Mouse (Mus musculus) CD4-positive helper T cell, adult 2 months (primary cell): Measurements from ENCODE around the gene Ssbp1.

ENCODE experiments used
- DNase-seq: peaks from one replicate; pipeline ENCODE4 v3.0.0-alpha.2; 2012; ENCODE audit warnings: low read depth, missing footprints, low spot score

Gene Ssbp1

DNA sequence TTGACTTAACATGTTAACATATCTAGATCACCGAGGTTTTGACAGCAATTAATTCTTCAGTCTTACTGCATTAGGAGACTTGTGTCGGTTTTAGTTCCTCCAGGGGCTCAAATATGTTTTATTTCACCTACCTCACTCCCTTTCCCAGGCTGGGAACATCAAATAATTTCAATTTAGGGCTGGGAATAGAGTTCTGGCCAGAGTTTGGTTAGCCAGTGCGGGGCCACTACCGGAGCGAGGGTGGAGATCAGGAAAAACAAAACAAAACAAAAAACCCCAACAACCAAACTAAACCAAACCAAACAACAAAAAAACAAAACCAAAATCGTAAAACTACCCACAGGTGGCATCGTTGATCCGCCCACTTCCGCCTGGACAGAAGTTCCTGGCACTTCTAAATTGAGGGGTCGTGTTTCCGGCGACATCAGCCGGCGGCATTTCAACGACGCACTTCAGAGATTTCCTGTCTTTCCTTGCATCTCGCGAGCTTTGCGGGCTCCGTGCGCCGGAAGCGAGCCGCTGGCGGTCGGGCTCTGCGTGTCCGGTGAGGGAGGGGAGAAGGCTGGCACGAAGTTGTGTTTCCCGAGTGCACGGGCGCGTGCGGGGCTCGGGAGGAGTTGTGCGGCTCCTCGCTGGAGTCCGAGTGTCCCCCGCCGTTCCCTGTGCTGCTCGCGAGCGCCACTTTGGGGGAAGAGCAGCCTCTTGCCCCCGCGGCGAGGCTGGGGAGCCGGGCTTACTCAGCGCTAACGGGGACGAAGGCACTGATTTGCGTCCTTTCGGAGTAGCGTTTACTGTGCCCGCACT, at the start of gene Ssbp1:
Gene Ssbp1 (plus strand): TSS at position 437 of the 804 bp plus-strand sequence.
- peak; percentile 96 for DNase-seq

GRCm38 (mm10) chr6:40423013-40423412, 48.1 kb upstream of the Ssbp1 start:
- DNase-seq, result no peak

- DNase-seq, result peak; percentile 63
Observed at GRCm38 (mm10) chr6:40423774-40424173, 47.4 kb upstream of the Ssbp1 start.

DNA sequence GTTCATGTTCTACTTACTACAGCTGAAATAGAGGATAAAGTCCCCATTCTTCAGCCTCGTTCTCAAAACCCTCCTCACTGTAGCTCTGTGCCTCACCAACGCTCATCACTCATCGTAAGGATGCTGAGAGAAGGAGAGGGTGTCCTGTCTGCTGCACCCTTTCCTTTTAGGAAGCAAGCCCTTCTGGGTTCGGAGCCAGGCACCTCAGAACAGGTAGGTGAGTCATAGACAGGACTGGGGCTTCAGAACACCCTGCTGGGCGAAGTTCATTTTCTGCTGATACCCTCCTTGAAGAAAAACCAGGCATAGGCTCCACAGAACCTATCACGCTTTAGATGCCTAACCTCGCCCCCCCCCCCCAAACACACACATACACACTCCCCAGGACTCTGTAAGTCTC, 43.7 kb upstream of the Ssbp1 start:
- no peak for DNase-seq

- DNase-seq, result no peak
Observed at GRCm38 (mm10) chr6:40428696-40429095, 42.5 kb upstream of the Ssbp1 start.

- DNase-seq, result no peak
Observed at GRCm38 (mm10) chr6:40429521-40429931, 41.6 kb upstream of the Ssbp1 start.

DNA sequence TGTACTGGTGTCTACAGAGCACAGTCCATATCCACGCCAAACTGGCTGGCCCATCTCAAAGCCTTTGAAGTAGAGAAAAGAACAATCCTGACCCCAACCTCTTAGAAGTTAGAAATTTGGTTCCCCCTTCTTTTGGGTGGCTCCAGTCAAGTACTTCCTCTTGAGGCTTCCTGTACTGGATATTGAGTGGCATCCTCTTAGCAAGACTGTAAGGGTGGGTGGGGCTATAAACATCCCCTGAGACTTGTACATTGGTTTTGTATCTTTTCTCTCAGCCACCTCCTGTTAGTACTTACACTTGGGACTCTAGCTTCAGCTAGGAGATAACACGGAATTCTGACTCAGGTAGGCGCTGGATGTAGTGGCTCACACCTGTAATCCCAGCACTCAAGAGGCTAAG, 40.9 kb upstream of the Ssbp1 start:
- DNase-seq, result peak; percentile 10

DNA sequence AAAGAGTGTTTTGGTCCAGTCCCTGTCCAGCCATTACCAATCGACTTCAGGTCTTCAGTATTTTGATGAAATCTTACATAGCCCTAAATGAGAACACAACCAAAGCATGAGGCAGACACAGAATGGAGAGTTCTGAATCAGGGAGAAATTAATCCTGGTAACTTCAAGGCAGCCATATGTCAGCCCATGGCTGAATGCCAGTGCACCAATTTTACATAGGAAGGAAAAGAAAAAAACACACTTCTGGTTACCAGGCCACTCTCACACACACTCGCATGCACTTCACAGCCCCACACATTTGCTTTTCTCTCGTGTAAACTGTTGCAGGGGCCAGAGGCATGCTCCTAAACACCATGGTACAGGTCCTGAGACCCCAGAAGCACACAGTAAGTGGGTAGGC, 40.3 kb upstream of the Ssbp1 start:
- DNase-seq, result no peak

- DNase-seq, result no peak
Observed at GRCm38 (mm10) chr6:40431356-40431755, 39.8 kb upstream of the Ssbp1 start.

DNA sequence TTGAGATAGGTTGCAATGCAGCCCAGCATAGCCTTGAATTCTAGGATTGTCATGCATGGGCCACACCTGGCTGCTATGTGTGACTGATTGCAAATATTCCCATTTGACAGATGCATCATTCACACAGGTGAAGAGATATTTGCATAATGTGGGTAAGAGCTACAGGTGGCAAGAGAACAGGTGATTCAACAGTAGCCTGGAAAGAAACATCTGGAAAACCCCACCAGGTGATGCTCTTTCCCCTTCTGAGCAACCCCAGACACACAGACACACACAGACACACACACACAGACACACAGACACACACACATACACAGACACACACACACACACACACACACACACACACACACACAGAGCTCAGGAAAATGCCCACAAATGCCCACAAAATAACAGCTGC, 39.3 kb upstream of the Ssbp1 start:
- no peak for DNase-seq

GRCm38 (mm10) chr6:40432346-40433275, 38.5 kb upstream of the Ssbp1 start:
- peak; percentile 44 for DNase-seq

DNA sequence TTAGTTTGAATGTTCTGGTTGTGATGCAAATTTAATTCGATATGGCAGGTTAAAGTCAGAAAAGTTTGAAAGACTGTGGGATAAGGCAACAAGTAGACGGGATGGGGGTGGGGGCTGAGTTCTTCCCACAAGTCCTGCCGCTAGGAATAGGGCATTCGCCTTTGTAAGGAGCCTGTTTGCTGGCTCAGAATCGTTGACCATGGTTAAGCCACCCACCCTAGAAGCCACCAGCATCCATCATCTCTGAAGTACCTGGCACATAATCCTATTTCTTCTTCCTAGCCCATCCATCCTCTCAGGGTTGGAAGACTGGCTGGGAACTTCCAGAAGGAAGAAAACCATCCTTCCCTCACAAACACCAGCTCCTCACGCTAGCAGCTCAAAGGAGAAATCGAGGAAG, 36.5 kb upstream of the Ssbp1 start:
- no peak for DNase-seq

- peak; percentile 58 for DNase-seq
Observed at GRCm38 (mm10) chr6:40435151-40436046, 35.8 kb upstream of the Ssbp1 start.

DNA sequence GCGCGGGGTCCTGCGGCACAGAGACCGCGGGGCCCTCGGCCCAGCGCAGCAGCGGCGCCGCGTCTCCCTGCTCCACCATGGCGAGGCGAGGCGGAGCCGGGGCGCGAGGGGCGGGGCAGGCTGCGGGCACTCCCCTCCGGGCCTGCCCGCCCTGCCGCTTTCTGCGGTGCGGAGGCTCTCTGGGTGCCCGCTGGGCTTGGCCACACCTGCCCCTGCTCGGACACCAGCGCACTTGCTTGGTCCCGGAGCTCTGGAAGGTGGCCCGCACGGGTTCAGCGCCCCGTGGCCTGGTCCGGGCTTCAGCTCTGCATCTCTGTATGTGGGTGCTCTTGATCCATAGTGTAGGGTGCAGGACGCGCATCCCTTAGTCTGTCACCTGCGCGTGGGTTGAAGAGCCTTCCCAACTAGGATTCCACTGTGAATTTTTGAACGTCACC, 35.1 kb upstream of the Ssbp1 start, which contains the start of gene E330009J07Rik:
Gene E330009J07Rik (minus strand): TSS at position 89 of the 437 bp plus-strand sequence.
- peak; percentile 82 for DNase-seq

DNA sequence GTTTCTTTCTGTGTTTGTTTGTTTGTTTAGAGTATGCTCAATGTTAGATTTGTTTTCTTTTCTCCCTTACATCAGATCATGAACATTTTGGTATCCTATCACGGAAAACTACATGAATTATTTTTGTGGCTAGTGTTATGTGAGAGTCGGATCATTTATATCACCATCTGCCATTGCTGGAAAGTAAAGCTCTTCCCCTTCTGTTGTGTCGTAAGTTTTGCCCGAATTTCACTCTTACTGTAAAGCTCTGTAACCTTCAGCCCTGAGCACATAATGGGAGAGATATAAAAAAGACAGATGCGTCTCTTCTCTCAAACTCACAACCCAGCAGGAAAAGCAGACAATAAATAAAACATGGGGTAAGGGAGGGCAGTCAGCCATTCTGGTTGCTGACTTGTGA, 32.2 kb upstream of the Ssbp1 start, which contains the start of gene Wee2:
Gene Wee2 (plus strand): TSS at position 153 of the 400 bp plus-strand sequence.
- DNase-seq, result no peak

GRCm38 (mm10) chr6:40439731-40440130, 31.4 kb upstream of the Ssbp1 start:
- peak; percentile 83 for DNase-seq

- no peak for DNase-seq
Observed at GRCm38 (mm10) chr6:40441276-40441675, 29.9 kb upstream of the Ssbp1 start.

GRCm38 (mm10) chr6:40441755-40442154, 29.4 kb upstream of the Ssbp1 start:
- peak; percentile 21 for DNase-seq

GRCm38 (mm10) chr6:40443281-40443928, 27.7 kb upstream of the Ssbp1 start:
- no peak for DNase-seq

- DNase-seq, result no peak
Observed at GRCm38 (mm10) chr6:40448626-40449025, 22.5 kb upstream of the Ssbp1 start.
